Mouse (Mus musculus) kidney, embryonic 15.5 days (tissue): ENCODE measurements around the gene Lrwd1. TPM values are rescaled to one million over a fixed set of nuclear protein-coding genes. Genes with fewer than 3 reads are reported as not detected.

Source experiments
- ATAC-seq: fragments of 200-750 bp; cut with Nextera tagmentation; replicated peaks from 2 replicates; pipeline ENCODE4 v1.8.0; 2017; ENCODE audit warnings: moderate TSS enrichment; ENCODE audit not compliant: low FRiP score
- H3K27ac ChIP-seq: fragments of 300-500 bp; sonication (generic); 2 replicates; pipeline ENCODE4 v1.5.1; 2015; ENCODE audit warnings: mild to moderate bottlenecking, inconsistent platforms
- H3K27me3 ChIP-seq: fragments of 300-500 bp; sonication (generic); 2 replicates; pipeline ENCODE4 v1.6.1; 2015; ENCODE audit warnings: inconsistent platforms
- H3K36me3 ChIP-seq: fragments of 300-500 bp; sonication (generic); 2 replicates; pipeline ENCODE4 v1.6.1; 2015; ENCODE audit warnings: inconsistent platforms
- H3K4me1 ChIP-seq: fragments of 300-500 bp; sonication (generic); 2 replicates; pipeline ENCODE4 v1.6.1; 2015; ENCODE audit warnings: inconsistent platforms
- H3K4me2 ChIP-seq: fragments of 300-500 bp; sonication (generic); 2 replicates; pipeline ENCODE4 v1.6.1; 2015; ENCODE audit warnings: moderate library complexity, mild to moderate bottlenecking, inconsistent platforms
- H3K4me3 ChIP-seq: fragments of 300-500 bp; sonication (generic); replicated peaks from 2 replicates; pipeline ENCODE4 v1.5.1; 2015; ENCODE audit warnings: mild to moderate bottlenecking, inconsistent platforms
- H3K9ac ChIP-seq: fragments of 300-500 bp; sonication (generic); 2 replicates; pipeline ENCODE4 v1.6.1; 2015; ENCODE audit warnings: mild to moderate bottlenecking, inconsistent platforms
- H3K9me3 ChIP-seq: fragments of 300-500 bp; sonication (generic); replicated peaks from 2 replicates; pipeline ENCODE4 v1.6.1; 2016; ENCODE audit warnings: inconsistent platforms
- WGBS: fragments of 180-500 bp; shearing (Covaris S2); methylation state at CpG from one replicate; pipeline ENCODE4 v1.1.7; 2015; ENCODE audit warnings: mixed read lengths; 5-methylcytosine and 5-hydroxymethylcytosine counted together
- polyA plus RNA-seq: library from polyadenylated mRNA; unstranded; fragments of >200 nt; fragmentation: Nextera tagmentation; extraction: Ambion mirVana; gene quantifications from 2 replicates; pipeline ENCODE4 v1.2.1, GENCODE M21; 2015

Gene Lrwd1
- 33.6 and 40.2 TPM in 2 replicates for polyA plus RNA-seq

- Histone ChIP-seq H3K36me3 (peaks cover 44% of the 10 kb centered on the region), H3K4me3 (peak within 1 kb of the TSS; percentile 73), H3K4me1 (peaks cover 22% of the 10 kb centered on the region), H3K27ac (peak within 1 kb of the TSS; percentile 84), H3K4me2 (peak within 1 kb of the TSS; percentile 71), H3K9ac (peak within 1 kb of the TSS; percentile 79), H3K9me3 (no peaks in the 10 kb centered on the region), H3K27me3 (no peaks in the 10 kb centered on the region)
- under 1% methylated on average over 60 of the region's 60 CpGs for WGBS
- ATAC-seq = peak; percentile 93
Measured at GRCm38 (mm10) chr5:136135571-136136291, at the start of gene Lrwd1, which contains the start of gene Alkbh4. Gene Lrwd1, minus strand, starts transcription at chr5:136136074. Gene Alkbh4, plus strand, starts transcription at chr5:136136146.

GRCm38 (mm10) chr5:136183766-136184165 lies 47.9 kb upstream of the Lrwd1 start:
- Histone ChIP-seq H3K4me3 (no peak overlapping the region), H3K27me3 (no peaks in the 10 kb centered on the region), H3K9ac (no peak overlapping the region), H3K4me2 (no peak overlapping the region), H3K27ac (no peak overlapping the region), H3K4me1 (0 out of 2 replicates have a peak, but pooled peaks cover 3% of the 10 kb centered on the region), H3K36me3 (peaks cover 93% of the 10 kb centered on the region), H3K9me3 (no peaks in the 10 kb centered on the region)
- 90% methylated on average over 7 of the region's 7 CpGs for WGBS
- ATAC-seq = no peak

GRCm38 (mm10) chr5:136182830-136183229 lies 47.0 kb upstream of the Lrwd1 start:
- 90% methylated on average over 4 of the region's 4 CpGs for WGBS
- H3K9ac ChIP-seq = no peak overlapping the region
- no peaks in the 10 kb centered on the region for H3K27me3 ChIP-seq
- no peaks in the 10 kb centered on the region for H3K9me3 ChIP-seq
- peaks cover 93% of the 10 kb centered on the region for H3K36me3 ChIP-seq
- 0 out of 2 replicates have a peak, but pooled peaks cover 3% of the 10 kb centered on the region for H3K4me1 ChIP-seq
- no peak overlapping the region for H3K4me2 ChIP-seq
- no peak for ATAC-seq
- no peak overlapping the region for H3K4me3 ChIP-seq
- no peak overlapping the region for H3K27ac ChIP-seq

- H3K9me3 ChIP-seq = no peaks in the 10 kb centered on the region
- H3K36me3 ChIP-seq = peaks cover 90% of the 10 kb centered on the region
- H3K27ac ChIP-seq = no peak overlapping the region
- H3K27me3 ChIP-seq = no peaks in the 10 kb centered on the region
- ATAC-seq = no peak
- H3K4me2 ChIP-seq = no peak overlapping the region
- 90% methylated on average over 6 of the region's 6 CpGs for WGBS
- H3K4me1 ChIP-seq = 0 out of 2 replicates have a peak, but pooled peaks cover 3% of the 10 kb centered on the region
- no peak overlapping the region for H3K4me3 ChIP-seq
- no peak overlapping the region for H3K9ac ChIP-seq
Measured at GRCm38 (mm10) chr5:136182049-136182448, 46.2 kb upstream of the Lrwd1 start.

GRCm38 (mm10) chr5:136181197-136181596 lies 45.3 kb upstream of the Lrwd1 start:
- no peaks in the 10 kb centered on the region for H3K9me3 ChIP-seq
- 0 out of 2 replicates have a peak, but pooled peaks cover 3% of the 10 kb centered on the region for H3K4me1 ChIP-seq
- WGBS = 91% methylated on average over 6 of the region's 6 CpGs
- no peaks in the 10 kb centered on the region for H3K27me3 ChIP-seq
- H3K4me3 ChIP-seq = no peak overlapping the region
- no peak for ATAC-seq
- H3K36me3 ChIP-seq = peaks cover 85% of the 10 kb centered on the region
- no peak overlapping the region for H3K9ac ChIP-seq
- no peak overlapping the region for H3K4me2 ChIP-seq
- H3K27ac ChIP-seq = no peak overlapping the region

GRCm38 (mm10) chr5:136179594-136179993 lies 43.7 kb upstream of the Lrwd1 start:
- Histone ChIP-seq H3K27me3 (no peaks in the 10 kb centered on the region), H3K27ac (0 out of 2 replicates have a peak overlapping the region, but pooled peaks have one; percentile 6), H3K9ac (no peak overlapping the region), H3K4me1 (0 out of 2 replicates have a peak, but pooled peaks cover 3% of the 10 kb centered on the region), H3K9me3 (no peaks in the 10 kb centered on the region), H3K36me3 (peaks cover 69% of the 10 kb centered on the region), H3K4me3 (no peak overlapping the region), H3K4me2 (no peak overlapping the region)
- WGBS = 46% methylated on average over 5 of the region's 5 CpGs
- ATAC-seq = no peak

- Histone ChIP-seq H3K4me3 (no peak overlapping the region), H3K4me1 (peaks cover 22% of the 10 kb centered on the region), H3K36me3 (peaks cover 12% of the 10 kb centered on the region), H3K9ac (no peak overlapping the region), H3K9me3 (no peaks in the 10 kb centered on the region), H3K4me2 (no peak overlapping the region), H3K27me3 (no peaks in the 10 kb centered on the region), H3K27ac (no peak overlapping the region)
- no peak for ATAC-seq
- WGBS = 49% methylated on average over 9 of the region's 9 CpGs
Measured at GRCm38 (mm10) chr5:136173606-136174463, 38.0 kb upstream of the Lrwd1 start.

GRCm38 (mm10) chr5:136172939-136173338 lies 37.1 kb upstream of the Lrwd1 start:
- Histone ChIP-seq H3K4me3 (no peak overlapping the region), H3K4me2 (no peak overlapping the region), H3K9ac (no peak overlapping the region), H3K4me1 (peaks cover 22% of the 10 kb centered on the region), H3K9me3 (0 out of 2 replicates have a peak, but pooled peaks cover 4% of the 10 kb centered on the region), H3K36me3 (peaks cover 3% of the 10 kb centered on the region; the same call in 1 of the 2 replicates), H3K27ac (no peak overlapping the region), H3K27me3 (no peaks in the 10 kb centered on the region)
- WGBS = 77% methylated on average over 9 of the region's 9 CpGs
- ATAC-seq = no peak

- peak overlapping the region; percentile 48; the same call in 1 of the 2 replicates for H3K27ac ChIP-seq
- H3K4me2 ChIP-seq = peak overlapping the region; percentile 84
- 32% methylated on average over 17 of the region's 17 CpGs for WGBS
- peaks cover 22% of the 10 kb centered on the region for H3K4me1 ChIP-seq
- peak overlapping the region; percentile 52 for H3K4me3 ChIP-seq
- no peak for ATAC-seq
- peaks cover 3% of the 10 kb centered on the region; the same call in 1 of the 2 replicates for H3K36me3 ChIP-seq
- 0 out of 2 replicates have a peak, but pooled peaks cover 4% of the 10 kb centered on the region for H3K9me3 ChIP-seq
- 0 out of 2 replicates have a peak overlapping the region, but pooled peaks have one; percentile 57 for H3K9ac ChIP-seq
- no peaks in the 10 kb centered on the region for H3K27me3 ChIP-seq
Measured at GRCm38 (mm10) chr5:136171363-136172341, 35.8 kb upstream of the Lrwd1 start.

- peak within 1 kb of the TSS; percentile 84 for H3K4me2 ChIP-seq
- peak; percentile 88 for ATAC-seq
- WGBS = 3% methylated on average over 48 of the region's 49 CpGs
- peak within 1 kb of the TSS; percentile 52 for H3K4me3 ChIP-seq
- H3K36me3 ChIP-seq = peaks cover 3% of the 10 kb centered on the region; the same call in 1 of the 2 replicates
- H3K9me3 ChIP-seq = 0 out of 2 replicates have a peak, but pooled peaks cover 4% of the 10 kb centered on the region
- H3K4me1 ChIP-seq = peaks cover 22% of the 10 kb centered on the region
- no peaks in the 10 kb centered on the region for H3K27me3 ChIP-seq
- H3K9ac ChIP-seq = peak within 1 kb of the TSS; percentile 57
- H3K27ac ChIP-seq = peak within 1 kb of the TSS; percentile 48
Measured at GRCm38 (mm10) chr5:136170512-136171362, 34.9 kb upstream of the Lrwd1 start, which contains the start of gene Orai2. Gene Orai2, minus strand, starts transcription at chr5:136170713.
